Comparison of ENCODE assay signal across 20 mouse cellular contexts in the genomic region with DNA sequence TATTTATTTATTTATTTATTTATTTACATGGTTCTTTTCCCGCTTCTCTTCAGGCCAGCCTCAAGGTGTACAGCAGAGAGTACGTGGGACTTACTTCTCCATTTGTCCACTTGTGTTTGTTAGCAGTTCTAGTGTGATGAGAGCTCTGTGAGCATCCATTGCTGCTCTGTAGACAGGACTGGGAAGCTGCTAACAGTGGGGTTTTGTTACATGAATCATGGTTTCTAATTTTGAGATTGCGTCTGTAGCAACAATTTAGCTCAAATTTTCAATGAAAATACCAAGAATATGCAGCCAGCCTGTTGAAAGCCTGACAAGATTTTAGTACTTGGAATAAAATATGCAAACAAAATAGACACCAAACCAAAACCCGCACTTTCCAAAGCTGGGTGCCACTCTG. TPM values are rescaled to one million over a fixed set of nuclear protein-coding genes. Genes with fewer than 3 reads are reported as not detected.
"Had no signal": no experiment of that assay in that cellular context is flagged by ENCODE, and none has a peak within 500 bp of the region (broad histone marks: within the 10 kb centered on the region; RNA-seq: fewer than 3 reads in every experiment).

No protein-coding gene starts in this region.

- H3K27ac ChIP-seq: left cerebral cortex, adult 2 months; stomach, postnatal 0 days had no signal

- H3K9me3 ChIP-seq: kidney, embryonic 15.5 days had no signal

- H3K4me3 ChIP-seq: kidney, embryonic 15.5 days; left cerebral cortex, adult 2 months had no signal

- H3K36me3 ChIP-seq: kidney, embryonic 15.5 days had no signal

- DNase-seq: kidney, adult 8-10 months; kidney, postnatal 10 days; kidney, postnatal 36 days; layer of hippocampus, postnatal 36 days; lung, adult 2 months; lung, postnatal 14 days; lung, postnatal 4 days; midbrain, embryonic 14.5 days; thymus, adult 2 months; thymus, postnatal 14 days; thymus, postnatal 4 days had no signal

- H3K4me2 ChIP-seq: kidney, embryonic 15.5 days; midbrain, embryonic 11.5 days had no signal

- H3K27me3 ChIP-seq: kidney, embryonic 15.5 days had no signal

- H3K9ac ChIP-seq: kidney, embryonic 15.5 days had no signal

RNA-seq across cellular contexts. Expression of gene Gm20388, which starts 14.8 kb away (rescaled TPM):
- total RNA-seq: layer of hippocampus, postnatal 10 days had no signal
- polyA plus RNA-seq: limb, embryonic 11.5 days; lung, embryonic 16.5 days; midbrain, embryonic 11.5 days; midbrain, postnatal 0 days; neural tube, embryonic 11.5 days; stomach, postnatal 0 days had no signal
